Mouse (Mus musculus) thymus, postnatal 0 days (tissue): ENCODE measurements around the gene Garnl3. TPM values are rescaled to one million over a fixed set of nuclear protein-coding genes. Genes with fewer than 3 reads are reported as not detected.
A peak's percentile ranks its signal among the peaks of the same experiment; 100 is the strongest.

Experiments
- DNase-seq: peaks from one replicate; pipeline ENCODE4 v3.0.0-alpha.2; 2015; ENCODE audit warnings: low spot score
- polyA plus RNA-seq: library from polyadenylated mRNA; unstranded; fragments of >200 nt; fragmentation: Nextera tagmentation; extraction: Ambion mirVana; gene quantifications from 2 replicates; pipeline ENCODE4 v1.2.1, GENCODE M21; 2015

Garnl3 gene
- polyA plus RNA-seq: 0.81 and 1.0 TPM in 2 replicates

DNA sequence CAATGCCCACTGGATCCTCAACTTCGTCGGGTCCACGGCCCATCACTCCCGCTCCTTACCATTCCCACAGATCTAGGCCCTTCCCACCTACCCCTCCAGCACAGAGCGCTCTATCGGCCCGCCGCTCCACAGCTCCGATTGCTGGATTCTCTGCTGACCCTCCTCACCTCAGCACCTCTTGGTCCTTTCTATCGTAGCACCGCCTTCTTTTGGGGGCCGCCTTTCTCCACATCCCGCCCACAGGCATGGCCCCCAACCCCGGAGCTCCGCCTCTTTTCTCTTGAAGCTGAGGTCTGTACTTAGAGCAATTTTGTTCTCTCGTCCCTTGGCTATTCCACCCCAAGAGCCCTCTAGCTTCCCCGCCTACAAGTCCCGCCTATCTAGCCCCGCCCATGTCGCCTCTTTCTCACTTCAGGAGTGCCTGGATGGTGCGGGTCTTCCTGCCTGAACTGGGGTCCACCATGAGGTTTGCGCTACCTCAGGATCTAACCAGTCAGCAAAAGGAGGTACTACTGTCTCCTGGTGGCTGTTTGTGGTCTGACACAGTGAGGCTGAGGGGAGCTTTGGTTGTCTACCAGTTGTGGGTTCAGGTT is at the start of gene Garnl3:
Gene Garnl3 (minus strand): TSS at position 155 of the 593 bp plus-strand sequence.
- peak; percentile 79 for DNase-seq

DNA sequence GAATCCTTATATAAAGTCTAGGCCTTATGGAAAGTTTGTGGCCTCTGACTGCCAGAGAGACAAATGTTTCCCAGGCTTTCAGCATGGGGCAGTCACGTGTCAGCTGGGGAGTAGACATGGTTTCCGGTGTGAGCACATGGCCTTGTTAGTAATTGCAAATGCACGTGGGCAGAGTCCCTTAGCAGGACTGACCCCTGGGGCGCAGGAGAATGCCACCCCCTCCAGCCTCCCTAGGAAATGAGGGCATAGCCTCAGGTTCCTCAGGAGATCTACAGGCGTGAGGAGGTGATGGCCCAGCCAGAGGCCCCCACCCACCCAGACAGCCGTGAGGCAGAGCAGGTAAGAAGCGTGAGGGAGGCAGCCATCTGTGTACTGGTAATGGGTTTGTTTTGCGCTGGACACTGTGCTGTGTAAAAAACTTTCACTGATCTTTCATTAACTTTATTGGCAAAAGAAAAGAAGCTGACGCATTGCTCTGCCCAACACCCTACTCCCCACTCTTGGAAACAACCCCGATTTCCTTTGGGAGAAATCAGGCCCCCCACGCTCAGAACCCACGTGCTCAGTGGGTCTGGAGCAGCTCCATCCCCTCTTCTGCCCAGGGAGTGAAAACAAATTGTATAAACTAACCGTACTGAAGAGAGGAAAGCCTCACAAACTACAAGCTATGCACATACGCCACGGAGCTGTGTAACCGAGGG is 48.6 kb upstream of the Garnl3 start:
- DNase-seq: no peak

DNA sequence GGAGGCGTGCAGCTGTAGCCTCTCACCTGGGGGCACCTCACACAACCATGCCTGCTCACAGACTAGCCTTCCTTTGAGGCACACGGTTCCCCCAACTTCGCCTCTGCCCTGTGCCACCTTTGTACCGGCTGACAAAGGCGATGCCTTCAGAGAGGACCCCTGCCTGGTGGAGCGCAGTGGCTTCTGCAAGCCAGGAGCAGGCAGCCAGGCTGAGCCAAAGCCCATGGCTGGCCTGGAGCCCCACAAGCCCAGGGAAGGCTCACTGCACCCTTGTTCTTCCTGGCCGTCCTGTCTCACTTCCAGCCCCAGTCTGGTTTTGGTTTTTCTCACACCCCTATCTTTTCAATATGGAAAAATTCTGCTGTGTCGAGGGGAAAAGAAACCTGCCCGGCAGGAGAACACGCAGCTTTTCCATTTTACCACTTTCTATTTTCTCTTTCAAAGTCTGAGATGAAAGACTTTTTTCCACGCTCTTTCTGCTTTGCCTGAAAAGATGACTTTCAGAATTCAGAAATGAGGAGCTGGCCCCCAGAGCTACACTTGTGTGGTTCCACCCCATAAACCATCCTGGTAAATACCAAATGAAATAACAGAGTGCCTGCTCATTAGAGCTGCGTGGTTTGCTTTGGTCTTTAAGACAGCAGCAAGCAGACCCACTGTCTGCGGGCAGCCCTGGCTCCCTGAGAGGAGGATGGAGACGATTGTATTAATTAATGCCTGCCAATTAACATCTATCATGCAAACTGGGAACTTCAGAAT is 47.9 kb upstream of the Garnl3 start:
- DNase-seq: no peak

DNA sequence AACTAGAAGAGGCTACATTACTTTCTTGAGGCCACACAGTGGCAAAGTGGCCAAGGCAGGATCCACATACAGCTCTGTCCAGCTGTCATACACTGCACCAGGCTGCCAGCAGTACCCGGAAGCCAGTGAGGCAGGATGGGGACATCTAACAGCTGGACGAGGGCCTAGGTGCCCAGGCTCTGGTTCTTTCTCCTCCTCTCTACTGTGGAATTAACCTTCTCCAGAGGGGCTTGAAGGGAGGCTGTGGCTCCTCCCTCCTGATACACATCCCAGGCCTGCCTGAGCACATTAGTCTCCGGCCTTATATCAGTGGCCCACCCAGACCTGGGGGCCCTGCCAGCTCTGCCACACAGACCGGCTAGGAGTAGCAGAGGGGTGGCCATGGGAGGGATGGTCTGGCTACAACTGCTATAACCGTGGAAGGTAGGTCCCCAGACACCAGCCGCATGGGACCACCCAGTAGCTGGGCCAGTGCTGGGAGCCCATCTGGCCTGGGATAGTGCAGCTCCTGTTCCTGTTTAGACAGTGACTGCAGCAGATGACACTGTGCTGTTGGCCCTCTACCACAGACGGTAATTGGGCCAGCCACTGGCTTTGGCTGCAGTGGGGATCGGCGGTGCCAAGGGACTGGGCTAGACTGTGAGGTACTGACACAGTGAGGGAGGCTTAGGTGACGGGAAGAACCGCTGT is 46.9 kb upstream of the Garnl3 start:
- no peak for DNase-seq

DNA sequence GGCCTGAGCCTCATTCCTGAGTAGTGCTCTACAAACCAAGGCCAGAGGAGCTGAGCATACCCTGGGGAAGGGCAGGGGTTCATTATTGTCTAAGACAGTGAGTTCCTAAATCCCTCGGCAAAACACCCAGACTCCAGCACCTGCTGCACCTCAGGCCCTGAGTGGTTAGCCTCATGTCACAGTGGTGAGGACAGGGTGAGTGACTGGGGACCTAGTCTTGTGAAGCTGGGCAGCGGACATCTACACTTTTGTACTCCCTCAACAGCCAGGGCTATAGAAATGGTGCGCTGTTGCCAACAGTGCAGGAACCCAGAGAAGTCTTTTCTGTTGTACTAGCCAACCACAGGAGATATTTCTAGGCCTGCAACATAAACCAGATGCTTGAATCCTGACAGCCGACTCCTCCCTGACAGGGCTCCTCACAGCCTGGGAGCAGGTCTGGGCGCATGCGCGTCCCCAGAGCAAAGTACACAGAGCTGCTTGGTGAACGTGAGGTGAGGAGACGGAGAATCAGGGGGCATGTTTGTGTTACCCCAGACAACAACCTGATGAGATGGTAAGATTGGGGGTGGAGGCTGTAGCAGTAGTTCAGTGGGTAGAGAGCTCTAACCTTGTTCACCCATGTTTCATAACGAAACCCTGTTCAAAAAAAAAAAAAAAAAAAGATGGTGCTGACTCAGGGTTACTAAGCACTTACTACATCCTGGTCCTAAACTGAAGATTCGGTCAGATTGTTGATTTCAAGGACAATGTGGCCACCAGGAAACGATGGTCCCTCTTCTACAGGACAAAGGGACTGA is 46.2 kb upstream of the Garnl3 start:
- no peak for DNase-seq

DNA sequence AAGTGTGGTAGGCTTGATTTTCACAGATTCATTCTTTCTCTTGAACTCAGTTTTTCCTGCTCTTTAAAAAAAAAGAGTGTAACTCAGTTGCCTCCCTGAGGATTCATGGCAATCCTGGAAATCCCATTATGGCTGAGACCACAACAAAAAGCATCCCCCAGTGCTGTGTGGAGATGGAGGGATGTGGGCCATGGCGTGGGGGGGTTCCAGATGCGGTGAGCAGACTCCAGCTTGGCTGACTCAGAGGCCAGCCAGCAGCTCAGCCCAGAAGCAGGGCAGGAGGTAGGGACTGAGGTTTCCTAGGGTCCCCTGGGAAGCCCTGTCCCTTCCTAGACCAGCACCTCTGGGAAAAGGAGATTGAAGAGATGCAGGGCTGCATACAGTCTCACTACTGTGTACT is 45.5 kb upstream of the Garnl3 start:
- DNase-seq: no peak

DNA sequence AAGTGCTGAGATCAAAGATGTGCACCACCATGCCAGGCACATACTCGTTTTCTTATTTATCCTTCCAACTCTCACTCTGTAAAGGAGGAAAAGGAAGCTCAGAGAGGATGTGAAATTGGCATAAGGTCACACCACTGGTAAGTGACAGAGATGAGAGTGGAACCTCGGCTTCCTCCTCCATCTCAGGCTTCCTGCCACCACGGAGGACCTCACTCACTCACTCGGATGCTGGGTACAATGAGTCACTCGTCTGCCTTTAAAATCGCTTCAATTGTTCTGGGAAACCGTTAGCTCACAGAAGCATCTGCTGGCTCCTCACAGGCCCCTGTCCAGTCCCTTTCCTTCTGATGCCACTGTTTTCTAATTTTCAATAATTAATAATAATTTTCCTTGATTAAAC is 45.1 kb upstream of the Garnl3 start:
- DNase-seq: no peak

DNA sequence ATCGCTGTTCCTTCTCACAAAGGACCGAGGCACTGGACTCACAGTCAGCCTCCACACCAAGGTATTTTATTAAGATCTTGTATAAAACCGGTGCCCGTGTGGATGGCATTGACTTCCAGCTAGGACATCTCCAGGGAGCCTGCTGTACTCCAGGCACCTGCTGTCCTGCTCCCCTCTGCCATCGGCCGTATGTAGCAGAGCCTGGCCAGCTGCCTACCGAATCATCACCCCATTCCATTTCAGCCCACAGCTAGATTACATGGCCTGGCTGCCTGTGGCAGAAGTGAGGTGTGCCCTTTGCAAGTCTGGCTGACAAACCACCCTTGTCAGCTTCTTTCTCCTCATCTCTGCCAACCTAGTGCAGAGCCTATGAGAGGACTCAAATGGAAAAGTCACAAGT is 42.2 kb upstream of the Garnl3 start:
- DNase-seq: no peak

DNA sequence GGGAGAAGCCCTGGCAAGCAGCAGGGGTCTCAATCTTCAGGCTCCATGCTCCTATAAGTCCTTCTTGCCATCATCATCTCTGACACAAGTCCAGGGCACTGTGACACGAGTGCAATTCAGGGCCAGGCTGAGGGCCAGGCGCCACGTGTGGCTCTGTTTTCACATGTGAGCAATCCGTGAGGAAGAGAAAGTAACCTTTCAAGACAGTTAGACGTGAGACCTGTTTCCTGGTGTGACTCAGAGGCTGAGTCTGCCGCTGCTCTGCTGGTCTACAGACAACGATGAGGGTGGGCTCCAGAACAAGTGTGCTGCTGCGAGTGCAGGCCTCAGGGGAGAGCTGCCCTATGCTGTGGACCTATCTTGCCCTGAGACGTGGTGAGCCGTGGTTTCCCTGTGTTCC is 41.7 kb upstream of the Garnl3 start:
- DNase-seq: no peak

DNA sequence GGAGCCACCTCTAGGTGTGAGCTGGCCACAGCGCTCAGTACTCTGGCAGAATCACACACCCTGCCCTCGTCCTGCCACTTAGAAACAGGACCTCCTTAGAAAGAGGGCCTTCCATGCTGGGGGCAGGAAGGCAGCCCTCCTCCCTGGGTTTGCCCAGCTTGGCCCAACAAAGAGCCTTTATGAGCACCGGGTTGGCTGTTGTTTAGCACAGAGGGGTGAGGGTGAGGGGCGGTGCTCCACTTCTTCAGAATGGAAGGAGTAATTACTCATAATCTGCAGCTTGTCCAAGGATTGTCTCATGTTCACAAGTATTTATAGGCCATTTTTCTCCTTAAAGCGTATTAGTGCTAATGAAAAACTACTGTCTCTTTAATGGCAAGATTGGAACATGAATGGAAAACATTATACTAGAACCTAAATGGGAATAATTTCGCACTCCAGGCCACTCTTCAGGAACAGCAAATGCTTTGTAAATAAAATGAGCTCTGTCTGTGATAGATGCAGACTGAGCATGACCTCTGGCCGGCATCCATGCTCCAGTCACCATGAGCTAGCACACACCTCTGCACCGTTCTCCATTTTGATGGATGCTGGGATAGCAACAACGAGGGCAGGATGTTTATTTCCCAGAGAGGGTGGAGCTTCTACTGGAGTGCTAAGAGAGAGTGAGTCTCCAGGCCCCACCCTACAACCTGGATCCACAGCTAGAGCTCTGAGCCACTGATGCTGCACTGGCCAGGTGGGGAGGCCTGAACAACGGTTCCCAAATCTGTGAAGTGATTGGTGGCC is 39.5 kb upstream of the Garnl3 start:
- DNase-seq: no peak

DNA sequence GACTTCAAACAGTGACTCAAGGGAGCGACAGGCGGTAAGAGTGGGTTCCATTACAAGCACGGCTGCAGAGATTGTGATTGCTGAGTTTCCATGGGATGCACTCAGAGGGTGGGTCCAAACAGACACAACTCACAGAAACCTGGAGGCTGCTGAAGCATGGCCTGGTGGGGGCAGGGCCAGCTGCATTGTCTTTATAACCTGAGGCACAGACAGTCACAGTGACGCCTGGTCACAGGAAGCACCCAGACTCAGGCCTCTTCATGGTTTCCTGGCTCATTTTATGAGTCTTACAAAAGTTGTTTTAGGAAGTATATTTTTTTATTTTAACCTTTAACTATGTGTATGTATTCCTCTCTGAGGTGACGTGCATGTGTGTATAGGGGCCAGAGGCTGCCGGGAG is 38.0 kb upstream of the Garnl3 start:
- DNase-seq: no peak

DNA sequence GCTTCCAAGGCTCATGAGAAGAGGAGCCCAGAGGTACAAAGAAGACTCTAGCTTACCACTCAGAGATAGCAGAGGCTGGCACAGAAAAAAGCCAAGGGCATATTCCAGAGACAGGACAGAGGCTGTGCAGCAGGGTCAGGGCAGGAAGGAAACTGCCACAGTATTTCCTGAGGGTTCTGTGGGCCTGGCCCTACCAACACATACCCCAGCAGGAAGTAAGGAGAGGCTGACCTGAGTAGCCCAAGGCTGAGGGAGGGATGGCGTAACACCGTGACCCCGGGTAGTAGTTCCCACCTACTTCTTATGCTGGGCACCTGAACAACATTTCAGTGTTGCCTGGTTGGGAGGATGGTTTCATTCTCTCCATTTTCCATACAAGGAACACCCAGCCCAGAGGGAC is 35.6 kb upstream of the Garnl3 start:
- DNase-seq: no peak

DNA sequence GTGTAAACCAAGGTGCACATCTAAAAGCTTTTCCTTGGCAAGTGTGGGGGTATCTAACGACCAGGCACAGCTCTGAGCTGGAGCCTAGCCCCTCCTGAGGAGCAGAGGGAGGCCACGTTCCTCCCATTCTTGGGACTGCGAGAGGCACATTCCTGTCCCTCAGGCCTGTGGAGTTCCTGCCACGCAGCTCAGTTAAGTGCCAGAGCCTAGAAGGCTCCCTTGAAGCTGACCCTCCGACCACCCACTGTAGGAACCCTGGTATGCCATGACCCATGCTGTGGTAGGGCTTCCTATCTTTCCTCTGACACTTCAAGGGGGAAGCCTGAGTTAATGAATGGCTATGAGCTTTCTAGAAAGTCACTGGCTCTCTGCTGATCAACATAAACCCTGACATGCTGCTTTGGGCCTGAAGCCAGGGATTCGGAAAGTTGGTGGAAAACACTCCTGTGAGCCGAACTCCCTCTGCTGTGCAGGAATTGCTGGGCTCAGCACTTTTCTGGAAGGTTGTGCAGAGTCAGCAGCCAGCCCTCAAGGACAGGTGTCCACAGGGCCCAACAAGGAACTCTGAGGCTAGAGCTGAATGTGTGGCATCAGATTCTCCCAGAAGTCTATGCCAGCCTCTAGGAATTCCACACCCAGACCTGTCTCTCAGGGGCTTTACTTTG is 34.4 kb upstream of the Garnl3 start:
- DNase-seq: no peak

DNA sequence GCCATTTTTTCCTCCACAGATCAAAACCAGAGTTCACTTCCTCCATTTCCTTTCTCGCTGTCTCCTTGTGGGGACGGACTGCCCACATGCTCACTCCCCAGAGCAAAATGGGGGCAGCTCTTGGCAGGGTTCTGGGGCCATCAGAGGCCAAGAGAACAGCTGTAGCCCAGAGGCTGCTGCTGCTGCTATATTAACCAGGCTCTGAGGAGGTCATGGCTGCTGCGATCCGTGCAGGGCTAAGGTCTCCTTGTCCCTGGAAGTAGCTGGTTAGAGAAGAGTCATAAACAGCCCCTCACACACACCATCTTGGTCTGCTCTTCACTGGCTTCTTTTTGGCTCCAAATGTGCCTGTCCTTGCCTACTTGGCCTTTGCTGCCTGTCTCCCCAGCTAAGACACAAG is 33.8 kb upstream of the Garnl3 start:
- DNase-seq: no peak

DNA sequence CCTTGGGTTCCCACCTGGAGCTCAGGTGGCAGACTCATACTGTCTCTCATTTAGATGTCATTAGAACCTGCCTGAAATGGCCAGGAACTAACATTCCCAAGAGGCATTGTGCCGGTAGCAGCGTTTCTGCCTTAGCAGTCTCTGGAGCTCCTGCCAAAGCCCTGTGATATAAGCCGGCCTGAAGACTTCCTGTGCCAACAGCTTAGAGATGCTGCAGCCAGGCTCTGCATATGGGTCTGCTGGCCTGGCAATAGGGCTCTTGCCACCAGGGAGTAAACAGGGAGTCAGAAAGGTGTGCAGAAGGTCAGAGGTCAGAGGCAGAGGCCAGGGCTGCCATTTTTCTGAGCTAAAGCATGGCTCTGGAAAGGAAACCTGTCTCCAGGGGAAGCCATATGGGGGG is 33.2 kb upstream of the Garnl3 start:
- DNase-seq: no peak

DNA sequence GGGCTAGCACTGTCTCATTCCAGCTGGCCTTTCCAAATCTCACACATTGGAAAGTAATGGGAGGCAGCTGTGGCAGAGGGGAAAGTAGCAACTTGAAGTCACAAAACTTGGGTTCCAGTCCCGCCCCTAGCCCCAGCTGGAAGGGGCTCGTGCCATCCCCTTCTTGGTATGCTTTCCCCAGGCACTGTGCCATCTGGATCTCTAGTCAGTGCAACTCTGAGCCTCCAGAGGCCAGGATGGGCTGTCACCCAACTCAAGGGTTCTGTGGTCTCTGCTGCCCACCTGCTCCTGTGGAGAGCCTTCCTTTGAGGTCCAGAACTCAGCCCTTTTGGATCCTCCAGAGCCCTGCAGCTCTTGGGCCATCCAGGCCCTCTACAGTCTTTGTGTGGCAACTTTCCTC is 30.7 kb upstream of the Garnl3 start:
- no peak for DNase-seq

DNA sequence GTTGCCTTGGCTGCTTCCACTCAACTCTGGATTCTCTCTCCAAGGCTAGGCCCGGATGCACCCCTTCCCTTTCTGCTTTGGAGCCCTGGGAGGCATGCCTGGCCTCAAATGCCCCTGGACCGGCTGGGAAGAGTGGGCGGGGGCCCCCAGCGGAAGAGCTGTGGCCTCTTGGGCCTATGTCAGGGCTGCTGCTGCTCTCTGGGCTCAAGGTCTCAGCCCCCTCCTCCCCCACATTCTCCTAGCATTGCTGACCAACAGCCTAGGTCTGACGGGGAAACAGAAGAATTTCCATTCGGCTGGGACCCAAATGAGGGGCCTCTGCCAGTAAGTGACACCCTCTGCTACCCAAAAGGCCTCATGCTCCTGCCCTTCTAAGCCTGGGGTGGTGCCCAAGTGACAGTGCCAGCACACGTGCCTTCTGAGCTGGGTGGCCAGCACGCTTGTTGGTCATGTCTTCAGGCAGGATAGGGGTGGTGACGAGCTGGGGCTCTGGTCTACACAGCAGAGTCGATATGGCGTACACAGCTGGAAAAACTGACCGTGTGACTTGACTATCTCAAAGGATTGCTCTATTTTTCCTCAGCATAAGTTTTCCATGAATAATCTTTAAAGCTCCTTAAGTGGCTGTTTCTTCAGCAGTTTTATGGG is 29.0 kb upstream of the Garnl3 start:
- no peak for DNase-seq

DNA sequence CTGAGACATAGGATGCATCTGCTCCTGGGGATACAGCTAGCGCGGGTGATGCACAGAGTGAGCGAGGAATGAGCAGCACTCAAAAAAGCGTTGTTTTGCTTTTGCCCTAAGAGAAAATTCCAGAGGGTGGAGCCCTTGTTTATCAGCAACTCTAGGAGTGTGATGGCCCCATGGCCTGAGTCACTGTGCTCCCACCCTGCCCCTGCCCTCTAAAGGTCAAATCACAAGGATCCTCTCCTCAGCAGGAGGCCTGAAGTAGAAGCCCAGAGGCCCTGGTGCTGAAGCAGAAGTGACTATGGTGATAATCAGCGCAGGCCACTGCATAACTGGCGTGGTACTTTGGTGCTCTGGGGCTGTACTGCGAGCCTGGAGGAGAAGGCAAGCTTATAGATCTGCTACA is 28.1 kb upstream of the Garnl3 start:
- no peak for DNase-seq

DNA sequence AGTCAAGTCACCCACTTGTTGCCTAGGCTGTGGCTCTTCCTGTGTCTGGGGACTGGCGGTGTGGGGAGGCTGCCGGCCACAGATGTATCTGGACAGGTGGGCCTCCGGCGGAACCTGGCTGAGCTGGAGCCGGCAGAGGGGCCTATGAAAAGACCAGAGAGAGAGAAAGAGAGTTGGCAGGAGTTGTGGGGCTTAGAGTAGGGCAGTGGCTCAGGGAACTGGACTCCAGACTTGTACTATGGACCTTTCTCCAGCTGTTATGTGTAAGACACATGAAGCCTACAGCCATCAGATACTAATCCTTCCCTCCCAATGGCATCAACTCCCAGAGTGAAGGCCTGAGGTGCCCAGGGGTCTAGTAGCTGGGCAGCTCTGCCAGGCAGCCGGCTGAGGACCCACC is 27.4 kb upstream of the Garnl3 start:
- no peak for DNase-seq
